Mouse (Mus musculus): Measurements from ENCODE around the gene Ttc13. TPM values are rescaled to one million over a fixed set of nuclear protein-coding genes. Genes with fewer than 3 reads are reported as not detected.

Gene Ttc13
- polyA plus RNA-seq, 1 experiment from 2014 or later: 44.6 TPM

DNA sequence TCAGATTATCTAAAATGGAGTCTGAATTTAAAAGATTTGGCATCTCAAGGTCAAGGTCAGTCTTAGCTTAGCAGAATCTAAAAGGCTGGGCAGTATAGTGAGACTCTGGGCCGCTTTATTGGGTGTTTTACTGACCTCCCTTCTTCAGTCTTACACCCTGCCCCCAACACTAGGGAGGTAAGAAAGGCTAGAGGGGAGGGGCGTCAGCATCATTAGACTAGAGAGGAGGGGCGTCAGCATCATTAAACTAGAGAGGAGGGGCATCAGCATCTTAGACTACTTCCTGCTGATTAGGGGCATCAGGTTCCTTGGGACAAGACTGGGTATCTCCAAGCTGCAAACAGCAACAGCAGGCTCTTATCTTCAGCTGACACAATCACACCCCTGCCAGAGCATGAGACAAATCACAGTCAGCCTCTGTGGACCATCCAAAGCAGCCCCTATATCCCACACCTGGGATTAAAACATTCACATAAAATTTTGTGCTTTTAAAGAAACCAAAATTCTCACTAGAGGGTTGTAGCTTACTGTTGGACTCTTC lies 13.7 kb upstream of the Ttc13 start:
- H3K36me3 ChIP-seq: peaks cover 63% of the 10 kb centered on the region
- H3K9me3 ChIP-seq: no peaks in the 10 kb centered on the region
- no peak overlapping the region for H3K27ac ChIP-seq
- 66% methylated on average over 3 of the region's 3 CpGs for WGBS
- no peak for DNase-seq (ENCODE audit: low spot score)
- H3K27me3 ChIP-seq (ENCODE audit: insufficient read depth, poor library complexity, severe bottlenecking): no peaks in the 10 kb centered on the region
- H3K4me1 ChIP-seq: peaks cover 15% of the 10 kb centered on the region
- no peak overlapping the region for H3K4me3 ChIP-seq

DNA sequence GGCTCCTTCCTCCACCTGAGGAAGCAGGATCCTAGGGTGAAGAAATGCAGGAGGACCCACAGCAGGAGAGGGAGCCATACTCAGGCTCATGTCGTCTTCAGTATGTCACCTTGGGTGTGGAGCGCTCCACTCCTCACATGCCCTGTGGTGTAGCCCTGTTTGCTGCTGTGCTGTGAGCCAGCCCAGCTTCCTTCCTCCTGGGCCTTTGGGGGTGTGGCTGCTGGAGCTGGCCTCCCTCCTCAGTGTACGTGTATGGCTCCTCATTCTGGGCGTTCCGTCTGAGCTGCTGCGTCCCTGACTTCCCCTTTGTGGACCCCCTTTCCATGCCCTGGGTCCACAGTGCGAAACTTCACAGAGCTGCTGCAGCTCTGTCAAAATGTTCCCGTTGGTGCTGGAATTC lies 11.0 kb upstream of the Ttc13 start:
- H3K9me3 ChIP-seq: no peaks in the 10 kb centered on the region
- no peak overlapping the region for H3K27ac ChIP-seq
- no peak overlapping the region for H3K4me3 ChIP-seq
- peaks cover 5% of the 10 kb centered on the region for H3K4me1 ChIP-seq
- WGBS: 84% methylated on average over 8 of the region's 8 CpGs
- peaks cover 86% of the 10 kb centered on the region for H3K36me3 ChIP-seq
- no peak for DNase-seq (ENCODE audit: low spot score)
- no peaks in the 10 kb centered on the region for H3K27me3 ChIP-seq (ENCODE audit: insufficient read depth, poor library complexity, severe bottlenecking)

DNA sequence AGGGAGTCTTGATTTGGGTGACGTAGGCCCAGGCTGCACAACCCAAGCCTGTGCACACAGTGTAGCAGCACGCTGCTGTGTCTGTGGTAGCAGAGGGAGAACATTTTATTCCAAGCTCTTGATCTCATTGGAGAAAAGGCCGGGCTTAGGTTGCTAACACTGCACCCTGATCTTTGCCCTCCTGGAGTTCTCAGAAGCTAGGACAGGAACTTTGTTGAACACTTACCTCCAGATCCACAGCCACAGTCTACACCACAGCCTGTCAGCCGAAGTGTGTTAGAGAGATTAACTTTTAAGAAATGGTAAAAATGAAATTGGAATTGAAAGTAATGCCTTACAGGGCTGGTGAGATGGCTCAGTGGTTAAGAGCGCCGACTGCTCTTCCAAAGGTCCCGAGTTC lies 2.5 kb upstream of the Ttc13 start:
- DNase-seq (ENCODE audit: low spot score): no peak
- no peaks in the 10 kb centered on the region for H3K9me3 ChIP-seq
- peaks cover 29% of the 10 kb centered on the region for H3K4me1 ChIP-seq
- no peaks in the 10 kb centered on the region for H3K27me3 ChIP-seq (ENCODE audit: insufficient read depth, poor library complexity, severe bottlenecking)
- H3K4me3 ChIP-seq: no peak overlapping the region
- 92% methylated on average over 7 of the region's 7 CpGs for WGBS
- peaks cover 33% of the 10 kb centered on the region for H3K36me3 ChIP-seq
- H3K27ac ChIP-seq: no peak overlapping the region

DNA sequence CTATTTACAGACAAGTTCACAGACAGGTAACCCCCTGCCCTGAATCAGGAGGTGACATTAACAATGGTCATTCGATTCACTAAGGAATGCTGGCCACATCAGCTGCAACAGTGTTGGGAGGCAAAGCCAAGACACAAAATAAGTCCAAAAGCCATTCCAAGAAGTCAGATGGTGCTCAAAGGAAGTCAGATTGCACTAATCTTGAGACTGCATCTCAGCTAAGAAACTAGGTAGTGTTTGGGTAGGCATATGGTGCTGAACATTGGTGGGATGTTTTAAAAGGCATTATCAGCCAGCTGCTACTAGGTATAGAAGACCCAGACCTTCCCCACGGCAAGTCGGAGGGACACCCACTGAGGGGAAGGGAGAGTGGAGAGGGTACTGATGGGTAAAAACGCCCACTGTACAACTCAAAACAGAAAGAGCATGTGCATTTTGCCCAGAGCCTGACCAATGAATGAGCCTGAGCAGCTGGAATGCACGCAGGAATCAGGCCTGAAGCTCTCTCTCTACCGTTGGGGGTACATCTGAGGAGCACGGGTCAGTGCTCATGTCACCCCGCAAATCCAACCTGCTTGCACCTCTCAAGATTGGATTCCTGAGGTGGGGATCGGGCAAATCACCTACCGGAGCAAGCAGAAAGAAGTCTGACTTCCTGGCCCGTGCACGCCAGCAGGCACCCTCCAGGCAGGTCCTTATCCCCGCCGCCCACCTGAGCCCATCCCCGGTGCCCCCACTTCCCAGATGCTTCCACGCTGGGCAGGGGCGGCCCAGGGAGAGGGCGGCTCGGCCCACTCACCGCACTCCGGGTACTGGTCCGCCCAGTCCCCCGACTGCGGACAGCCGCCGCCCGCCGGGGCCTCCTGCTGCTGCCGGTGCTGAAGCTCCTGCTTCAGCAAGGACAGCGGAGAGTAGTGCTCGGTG lies 583 bp downstream of the Ttc13 start:
- H3K27ac ChIP-seq: peak overlapping the region; percentile 90
- 3% methylated on average over 30 of the region's 31 CpGs for whole genome bisulfite sequencing

DNA sequence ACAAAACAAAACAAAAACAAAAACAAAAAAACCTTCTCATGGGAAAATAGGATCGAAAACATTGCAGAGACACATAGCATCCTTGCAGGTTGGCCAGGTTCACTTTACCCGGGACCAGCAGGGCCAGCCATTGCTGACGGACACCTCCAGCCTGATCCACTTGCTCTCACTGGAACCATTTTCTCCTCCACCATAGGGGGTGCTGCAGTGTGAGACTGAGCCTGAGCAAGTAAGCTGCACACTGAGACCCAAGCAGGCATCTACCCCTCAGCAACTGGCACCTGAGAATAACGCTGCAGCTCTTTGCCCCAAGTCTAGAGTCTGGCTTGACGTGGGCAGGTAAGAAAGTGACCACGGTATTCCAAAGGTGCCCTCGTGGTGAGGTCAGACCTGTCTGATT lies 1.6 kb downstream of the Ttc13 start:
- Histone ChIP-seq H3K27ac (no peak overlapping the region), H3K4me3 (peak overlapping the region; percentile 96; the same call in 1 of the 2 replicates), H3K36me3 (peaks cover 7% of the 10 kb centered on the region; the same call in 1 of the 2 replicates), H3K4me1 (peaks cover 39% of the 10 kb centered on the region), H3K9me3 (no peaks in the 10 kb centered on the region), H3K27me3 (ENCODE audit: insufficient read depth, poor library complexity, severe bottlenecking) (no peaks in the 10 kb centered on the region)
- no peak for DNase-seq (ENCODE audit: low spot score)
- 79% methylated on average over 7 of the region's 7 CpGs for WGBS

More for the DNA sequence above, 583 bp downstream of the Ttc13 start:
- DNase-seq (ENCODE audit: low spot score): peak; percentile 81
- Histone ChIP-seq H3K9me3 (no peaks in the 10 kb centered on the region), H3K4me1 (peaks cover 32% of the 10 kb centered on the region), H3K36me3 (peaks cover 10% of the 10 kb centered on the region), H3K27me3 (ENCODE audit: insufficient read depth, poor library complexity, severe bottlenecking) (no peaks in the 10 kb centered on the region), H3K4me3 (peak overlapping the region; percentile 96)

DNA sequence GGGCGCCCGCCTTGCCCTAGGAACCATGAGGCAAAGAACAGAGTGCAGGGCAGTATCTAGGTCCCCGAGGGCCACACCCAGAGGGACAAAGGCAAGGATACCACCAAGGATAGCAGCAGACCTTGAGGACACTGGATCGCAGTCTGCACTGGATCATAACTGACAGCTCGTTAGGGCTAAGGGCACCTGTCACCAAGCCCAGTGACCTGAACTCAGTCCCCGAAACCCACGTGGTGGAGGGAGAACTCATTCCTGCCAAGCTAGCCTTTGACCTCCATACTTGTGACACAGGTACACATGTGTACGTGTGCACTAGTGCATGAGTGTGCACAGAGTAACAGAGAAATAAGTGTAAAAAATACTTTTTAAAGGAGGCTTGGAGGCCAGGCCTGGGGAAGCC lies 6.0 kb downstream of the Ttc13 start:
- H3K36me3 ChIP-seq: peaks cover 39% of the 10 kb centered on the region
- no peak for DNase-seq (ENCODE audit: low spot score)

DNA sequence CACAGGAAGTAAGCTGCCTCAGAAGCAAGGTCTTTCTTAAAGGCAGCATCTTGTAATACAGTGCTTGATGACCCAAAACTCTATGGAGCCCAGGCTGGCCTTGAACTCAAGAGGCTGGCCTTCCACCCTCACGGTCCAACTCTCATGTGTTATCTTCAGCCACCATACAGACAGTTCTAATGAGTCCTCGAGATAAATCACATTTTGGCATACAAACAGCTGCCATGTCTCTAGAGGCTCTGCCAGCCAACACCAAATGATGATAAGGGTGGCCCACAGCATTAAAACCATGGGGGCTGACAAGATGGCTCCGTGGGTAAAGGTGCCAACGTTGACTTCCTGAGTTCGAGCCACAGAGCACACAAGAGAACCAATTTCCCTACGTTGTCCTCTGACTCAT lies 8.6 kb downstream of the Ttc13 start:
- Histone ChIP-seq H3K4me1 (peaks cover 11% of the 10 kb centered on the region; the same call in 1 of the 2 replicates), H3K27me3 (ENCODE audit: insufficient read depth, poor library complexity, severe bottlenecking) (no peaks in the 10 kb centered on the region), H3K27ac (no peak overlapping the region), H3K9me3 (no peaks in the 10 kb centered on the region), H3K36me3 (peaks cover 54% of the 10 kb centered on the region), H3K4me3 (no peak overlapping the region)
- 91% methylated on average over 6 of the region's 6 CpGs for whole genome bisulfite sequencing
- no peak for DNase-seq (ENCODE audit: low spot score)

More for the DNA sequence above, 6.0 kb downstream of the Ttc13 start:
- Histone ChIP-seq H3K9me3 (no peaks in the 10 kb centered on the region), H3K4me1 (peaks cover 18% of the 10 kb centered on the region), H3K4me3 (no peak overlapping the region), H3K27ac (no peak overlapping the region), H3K27me3 (ENCODE audit: insufficient read depth, poor library complexity, severe bottlenecking) (no peaks in the 10 kb centered on the region)
- 82% methylated on average over 8 of the region's 8 CpGs for WGBS

DNA sequence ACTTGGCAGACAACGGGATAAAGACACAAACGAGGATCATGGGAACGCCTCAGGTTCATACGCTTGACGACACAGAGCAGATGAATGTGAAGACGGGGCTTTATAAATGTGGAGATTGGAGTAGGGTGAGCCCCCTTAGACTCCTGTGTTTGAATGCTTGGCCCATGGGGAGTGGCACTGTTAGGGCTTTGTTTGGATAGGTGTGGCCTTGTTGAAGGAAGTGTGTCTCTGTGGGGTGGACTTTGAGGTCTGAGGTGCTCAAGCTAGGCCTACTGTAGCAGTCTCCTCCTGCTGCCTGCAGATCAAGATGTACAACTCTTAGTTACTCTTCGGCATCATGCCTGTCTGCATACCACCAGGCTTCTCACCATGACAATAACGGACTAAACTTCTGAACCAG lies 16.0 kb downstream of the Ttc13 start:
- Histone ChIP-seq H3K4me1 (no peaks in the 10 kb centered on the region), H3K27ac (no peak overlapping the region), H3K9me3 (no peaks in the 10 kb centered on the region), H3K36me3 (peaks cover 60% of the 10 kb centered on the region), H3K4me3 (no peak overlapping the region), H3K27me3 (ENCODE audit: insufficient read depth, poor library complexity, severe bottlenecking) (no peaks in the 10 kb centered on the region)
- 97% methylated on average over 8 of the region's 8 CpGs for WGBS
- DNase-seq (ENCODE audit: low spot score): no peak

DNA sequence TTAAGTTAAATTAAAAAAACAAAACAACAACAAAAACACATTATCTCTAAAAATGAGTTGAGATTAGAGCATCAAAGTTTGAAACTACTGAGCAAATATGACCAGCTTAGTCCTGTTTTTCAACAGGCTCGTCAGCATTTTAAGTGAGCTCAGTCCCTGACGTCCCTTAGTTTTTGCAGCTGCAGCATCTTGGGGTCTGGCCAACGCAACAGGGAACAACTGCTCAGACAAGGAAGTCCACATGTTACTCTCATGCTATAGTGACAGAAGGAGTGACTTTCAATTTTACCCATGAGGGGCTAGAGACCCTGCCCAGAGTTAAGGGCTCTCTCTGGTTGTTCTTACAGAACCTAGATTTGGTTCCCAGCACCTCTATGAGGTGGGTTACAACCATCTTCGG lies 17.4 kb downstream of the Ttc13 start:
- 92% methylated on average over 4 of the region's 4 CpGs for WGBS
- Histone ChIP-seq H3K36me3 (peaks cover 63% of the 10 kb centered on the region), H3K27me3 (ENCODE audit: insufficient read depth, poor library complexity, severe bottlenecking) (no peaks in the 10 kb centered on the region), H3K9me3 (no peaks in the 10 kb centered on the region), H3K4me3 (no peak overlapping the region), H3K4me1 (no peaks in the 10 kb centered on the region), H3K27ac (no peak overlapping the region)
- no peak for DNase-seq (ENCODE audit: low spot score)

DNA sequence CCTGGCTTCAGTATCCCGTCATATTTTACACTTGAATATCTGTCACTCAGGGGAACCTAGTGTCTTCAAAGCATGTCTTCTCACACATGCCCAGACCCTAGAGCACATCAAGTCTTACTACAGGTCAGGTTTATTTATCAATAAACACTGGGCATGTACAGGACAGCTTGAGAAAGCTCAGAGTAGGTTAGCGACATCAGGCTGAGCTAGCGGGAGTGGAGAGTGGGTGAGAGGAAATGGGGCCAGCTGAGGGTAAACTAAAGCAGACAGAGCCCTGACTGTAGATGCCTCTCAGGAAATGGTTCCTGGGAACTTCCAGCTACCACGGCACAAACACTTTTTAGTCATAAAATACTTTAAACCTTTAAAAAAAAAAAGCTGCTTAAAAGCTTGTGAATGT lies 18.3 kb downstream of the Ttc13 start:
- Histone ChIP-seq H3K9me3 (no peaks in the 10 kb centered on the region), H3K27me3 (ENCODE audit: insufficient read depth, poor library complexity, severe bottlenecking) (no peaks in the 10 kb centered on the region), H3K36me3 (peaks cover 57% of the 10 kb centered on the region), H3K4me3 (no peak overlapping the region), H3K27ac (no peak overlapping the region), H3K4me1 (no peaks in the 10 kb centered on the region)
- WGBS: 71% methylated on average over 4 of the region's 4 CpGs
- no peak for DNase-seq (ENCODE audit: low spot score)

DNA sequence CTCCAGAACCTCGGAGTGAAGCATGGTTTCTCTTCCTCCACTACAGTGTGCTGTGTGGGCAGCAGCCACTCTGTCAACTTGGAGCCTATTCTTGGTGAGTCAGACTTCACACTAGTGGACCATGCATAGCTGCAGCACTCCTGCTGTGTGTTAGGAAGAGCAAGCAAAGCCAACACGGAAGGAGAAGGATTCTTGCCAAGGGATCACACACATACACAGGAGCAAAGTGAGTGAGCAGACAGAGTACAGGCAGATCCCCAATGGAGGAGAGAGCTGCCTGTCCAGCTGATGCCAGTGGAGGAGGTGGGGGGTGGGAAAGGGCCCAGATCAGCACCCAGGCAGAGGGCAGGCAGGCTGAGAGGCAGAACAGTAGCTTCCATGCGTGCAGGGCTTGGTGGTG lies 19.6 kb downstream of the Ttc13 start:
- Histone ChIP-seq H3K27me3 (ENCODE audit: insufficient read depth, poor library complexity, severe bottlenecking) (no peaks in the 10 kb centered on the region), H3K36me3 (peaks cover 69% of the 10 kb centered on the region), H3K27ac (no peak overlapping the region), H3K4me1 (no peaks in the 10 kb centered on the region), H3K9me3 (no peaks in the 10 kb centered on the region), H3K4me3 (no peak overlapping the region)
- DNase-seq (ENCODE audit: low spot score): no peak
- 86% methylated on average over 3 of the region's 3 CpGs for WGBS

DNA sequence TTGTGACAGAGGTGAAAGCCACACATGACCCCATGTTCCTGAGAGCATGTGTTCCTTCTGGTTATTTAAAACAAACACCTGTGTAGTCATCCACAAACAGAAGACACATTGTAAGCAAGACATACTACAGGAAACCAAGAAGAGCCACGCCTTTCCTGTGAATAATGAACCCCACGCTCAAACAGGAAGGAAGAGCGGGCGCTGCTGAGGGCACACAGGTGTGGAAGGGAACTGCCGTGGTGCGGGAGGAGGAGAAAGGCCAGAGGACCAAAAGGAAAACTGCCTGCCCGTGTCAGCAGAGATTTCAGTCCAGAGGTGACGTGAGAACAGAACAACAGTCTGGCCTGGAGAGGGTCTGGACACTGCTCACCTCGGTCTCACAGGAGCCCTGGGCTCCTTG lies 20.8 kb downstream of the Ttc13 start:
- WGBS: 86% methylated on average over 9 of the region's 9 CpGs
- H3K36me3 ChIP-seq: peaks cover 64% of the 10 kb centered on the region
- no peaks in the 10 kb centered on the region for H3K4me1 ChIP-seq
- DNase-seq (ENCODE audit: low spot score): no peak
- H3K27me3 ChIP-seq (ENCODE audit: insufficient read depth, poor library complexity, severe bottlenecking): no peaks in the 10 kb centered on the region
- H3K4me3 ChIP-seq: no peak overlapping the region
- H3K9me3 ChIP-seq: no peaks in the 10 kb centered on the region
- no peak overlapping the region for H3K27ac ChIP-seq

DNA sequence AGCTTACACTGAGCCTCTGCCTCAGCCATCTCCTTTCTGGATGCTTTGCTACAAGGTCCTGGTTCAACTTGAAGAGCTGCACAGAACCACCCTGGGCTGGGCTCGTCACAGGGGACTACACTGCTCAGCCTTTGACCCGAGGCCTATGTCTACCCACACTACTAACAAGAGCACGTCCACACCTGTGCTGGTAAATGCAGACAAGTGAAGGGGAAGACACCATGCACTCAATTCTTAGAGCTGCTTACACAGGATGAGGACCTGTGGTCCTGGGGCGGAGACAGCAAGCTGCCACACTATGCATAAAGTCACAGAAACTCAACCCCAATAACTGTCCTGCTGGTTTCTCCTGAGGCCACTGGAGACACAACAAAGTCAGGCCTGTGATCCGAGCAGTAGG lies 21.5 kb downstream of the Ttc13 start:
- no peaks in the 10 kb centered on the region for H3K27me3 ChIP-seq (ENCODE audit: insufficient read depth, poor library complexity, severe bottlenecking)
- H3K4me1 ChIP-seq: no peaks in the 10 kb centered on the region
- peaks cover 67% of the 10 kb centered on the region for H3K36me3 ChIP-seq
- WGBS: 91% methylated on average over 5 of the region's 5 CpGs
- no peaks in the 10 kb centered on the region for H3K9me3 ChIP-seq
- H3K27ac ChIP-seq: no peak overlapping the region
- H3K4me3 ChIP-seq: no peak overlapping the region
- no peak for DNase-seq (ENCODE audit: low spot score)

All from heart, embryonic 10.5 days (tissue).